Mouse (Mus musculus) cerebellum, postnatal 25 days (tissue): ENCODE measurements at regions not wholly inside any gene's neighbourhood (a gene's known extent, or its start where the extent isn't known, plus 50 kb on each side); places are given as distances from the start of the nearest gene placed in this dataset.
A peak's percentile ranks its signal among the peaks of the same experiment; 100 is the strongest.
"Not testable (repeated sequence)": the region's sequence is repeated elsewhere in the genome, so short reads cannot be mapped to it uniquely, and the experiment has no call there.

ENCODE experiments used
- DNase-seq, 2 experiments: peaks; one replicate each; pipeline ENCODE4 v3.0.0; 2021; ENCODE audit warnings: mixed read lengths in 2 of 2

DNA sequence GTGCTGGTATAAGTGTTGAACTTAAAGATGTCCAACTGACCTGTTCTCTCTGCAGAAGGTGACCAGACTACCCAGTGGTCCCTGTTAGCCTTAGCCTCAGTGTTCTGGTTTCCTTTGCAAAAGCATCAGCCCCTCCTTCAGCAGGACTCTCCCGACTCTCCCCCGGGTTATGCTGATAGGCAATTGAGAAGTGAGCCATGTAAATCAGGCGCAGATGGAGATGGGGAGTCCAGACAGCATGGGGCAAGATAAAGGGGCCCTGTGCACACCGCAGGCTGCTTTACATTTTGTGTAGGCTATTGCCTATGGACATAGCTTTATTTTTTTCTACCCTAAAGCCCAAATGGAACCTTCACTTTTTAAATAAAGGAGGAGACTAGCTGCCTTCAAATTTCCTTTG lies 213.0 kb downstream of the Med10 start:
- no peak for DNase-seq

DNA sequence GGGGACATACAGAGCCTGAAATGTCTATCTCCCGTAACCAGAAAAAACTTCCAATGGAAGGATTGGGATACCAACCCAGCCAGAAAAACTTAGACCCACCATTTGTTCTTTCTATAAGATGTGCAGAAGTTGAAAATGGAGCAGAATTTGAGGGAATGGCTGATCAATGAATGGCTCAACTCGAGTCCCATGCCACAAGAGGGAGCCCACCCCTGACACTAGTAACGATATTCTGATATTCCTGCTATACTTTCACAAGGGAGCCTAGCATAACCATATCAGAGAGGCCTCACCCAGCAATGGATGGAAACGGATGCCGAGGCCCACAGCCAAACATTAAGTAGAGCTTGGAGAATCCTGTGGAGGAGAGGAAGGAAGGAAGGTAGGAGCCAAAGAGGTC lies 215.3 kb downstream of the Med10 start:
- no peak for DNase-seq

DNA sequence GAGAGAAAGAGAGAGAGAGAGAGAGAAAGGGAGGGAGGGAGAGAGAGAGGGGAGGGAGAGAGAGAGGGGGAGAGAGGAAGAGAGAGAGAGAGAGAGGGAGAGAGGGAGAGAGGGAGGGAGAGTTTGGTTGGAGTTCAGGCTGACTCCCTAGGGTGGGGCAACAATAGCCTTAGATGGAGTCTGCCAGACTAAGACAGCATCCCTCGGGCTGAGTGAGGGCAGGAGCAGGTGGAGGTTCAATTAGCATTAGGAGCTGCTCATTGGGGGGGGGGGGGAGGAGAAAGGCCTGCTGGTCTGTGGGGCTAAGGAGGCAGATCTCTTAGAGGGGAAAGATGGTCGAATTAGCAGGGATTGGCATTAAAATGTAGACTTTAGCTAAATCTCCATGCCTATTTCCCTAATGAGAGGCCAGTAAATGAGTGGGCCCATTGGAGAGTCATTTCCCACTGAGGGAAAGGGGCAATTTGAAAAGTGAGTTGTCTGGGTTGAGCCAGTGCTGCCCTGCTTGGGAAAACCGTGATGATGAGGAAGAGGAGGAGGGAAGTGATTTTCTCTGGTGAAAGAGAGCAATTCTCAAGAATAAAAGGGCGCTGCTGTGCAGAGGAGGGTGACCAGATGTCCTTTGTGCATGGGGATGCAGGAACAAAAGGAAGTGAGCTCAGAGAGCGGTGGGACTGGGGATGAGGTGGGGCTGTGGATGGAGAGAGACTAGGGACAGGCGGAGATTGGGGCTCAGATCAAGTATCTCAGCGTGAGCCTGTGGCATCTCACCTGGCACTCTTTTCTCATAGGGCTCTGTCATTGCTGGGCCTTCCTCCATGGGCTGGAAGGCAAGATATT lies 218.0 kb downstream of the Med10 start:
- DNase-seq: no peak

DNA sequence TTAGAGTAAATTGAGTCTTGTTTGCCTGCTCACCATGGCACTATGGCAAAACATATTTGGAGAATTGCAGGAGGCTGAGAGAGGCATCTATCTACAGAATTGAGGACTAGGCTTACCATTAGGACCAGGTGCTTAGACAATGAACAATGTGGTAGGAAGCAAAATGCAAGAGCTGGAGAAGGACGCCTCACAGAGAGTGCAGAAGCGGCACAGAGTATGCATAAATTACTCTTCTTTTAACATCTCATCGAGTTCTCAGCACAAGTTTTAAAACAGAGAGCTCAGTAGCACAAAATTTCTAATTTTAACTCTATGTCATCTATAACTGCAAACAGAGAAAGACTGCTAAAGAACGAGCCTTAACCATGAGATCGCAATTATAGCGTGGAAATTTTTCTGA lies 231.1 kb downstream of the Med10 start:
- DNase-seq: no peak

DNA sequence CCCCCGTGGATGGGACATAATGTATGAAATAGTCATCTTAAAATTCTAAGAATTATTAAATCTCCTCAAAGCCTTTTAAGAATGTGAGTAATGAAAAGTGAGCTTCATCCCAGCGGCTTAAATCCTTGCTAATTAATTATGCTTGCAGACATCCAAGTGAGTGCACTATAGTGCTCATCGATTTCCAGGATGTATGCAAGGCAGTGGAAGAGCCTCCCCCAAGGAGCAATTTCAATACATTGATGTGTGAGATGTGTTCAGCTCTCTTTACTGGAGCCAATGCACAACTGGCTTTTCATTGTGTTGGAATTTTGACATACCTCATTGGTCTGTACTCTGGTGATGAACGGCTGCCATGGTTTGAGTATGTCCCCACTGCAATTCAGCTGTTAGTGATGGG lies 231.6 kb downstream of the Med10 start:
- DNase-seq: no peak

DNA sequence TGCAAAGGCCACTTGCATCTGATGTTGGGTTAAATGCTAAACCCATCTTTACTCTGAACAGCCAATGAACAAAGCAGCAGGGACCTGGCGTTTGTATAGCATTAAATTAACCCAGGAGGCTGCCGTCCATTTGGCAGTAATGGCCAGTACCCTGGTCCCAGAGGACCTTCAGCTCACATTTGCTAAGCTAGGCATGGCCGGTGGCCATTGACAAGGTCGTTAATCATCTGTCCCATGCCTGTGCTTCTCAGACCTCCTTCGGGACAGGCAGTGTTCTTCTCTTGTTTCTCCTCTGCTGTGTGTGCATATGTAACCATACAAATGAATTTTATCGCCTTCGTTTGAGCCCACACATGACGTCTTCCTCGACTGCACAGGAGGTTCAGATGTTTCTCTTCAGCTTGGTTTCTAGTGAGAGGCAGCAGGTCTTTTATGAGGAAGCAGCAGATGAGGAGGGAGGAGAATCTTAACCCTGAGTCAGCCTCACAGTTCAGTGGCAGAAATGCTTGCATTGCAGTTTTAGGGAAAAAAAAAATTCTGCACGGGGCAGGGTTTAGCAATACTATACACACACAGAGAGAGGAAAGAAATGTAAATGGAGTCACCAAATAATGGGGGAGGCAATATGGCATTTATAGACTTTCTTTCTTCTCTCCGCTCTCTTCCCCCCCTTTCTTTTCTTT lies 235.9 kb downstream of the Med10 start:
- DNase-seq: no peak

DNA sequence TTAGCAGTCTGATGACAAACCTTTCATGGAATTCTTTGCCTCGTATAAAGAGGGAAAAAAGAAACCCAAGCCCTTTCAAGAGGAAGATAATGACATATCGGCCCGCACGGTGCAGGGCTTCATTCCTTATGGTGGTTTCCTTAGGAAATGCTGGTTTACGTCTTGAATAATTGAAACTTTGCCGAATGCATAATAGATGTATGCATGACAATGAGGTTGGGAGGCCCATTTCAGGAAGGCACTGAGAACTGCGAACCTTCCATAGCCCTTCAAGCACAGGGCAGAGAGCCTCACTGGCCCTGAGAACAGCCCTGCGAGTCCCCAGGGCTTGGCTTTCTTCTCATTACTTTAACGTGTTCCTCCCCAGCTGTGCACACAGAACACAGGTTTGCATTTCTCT lies 255.7 kb downstream of the Med10 start:
- no peak for DNase-seq

DNA sequence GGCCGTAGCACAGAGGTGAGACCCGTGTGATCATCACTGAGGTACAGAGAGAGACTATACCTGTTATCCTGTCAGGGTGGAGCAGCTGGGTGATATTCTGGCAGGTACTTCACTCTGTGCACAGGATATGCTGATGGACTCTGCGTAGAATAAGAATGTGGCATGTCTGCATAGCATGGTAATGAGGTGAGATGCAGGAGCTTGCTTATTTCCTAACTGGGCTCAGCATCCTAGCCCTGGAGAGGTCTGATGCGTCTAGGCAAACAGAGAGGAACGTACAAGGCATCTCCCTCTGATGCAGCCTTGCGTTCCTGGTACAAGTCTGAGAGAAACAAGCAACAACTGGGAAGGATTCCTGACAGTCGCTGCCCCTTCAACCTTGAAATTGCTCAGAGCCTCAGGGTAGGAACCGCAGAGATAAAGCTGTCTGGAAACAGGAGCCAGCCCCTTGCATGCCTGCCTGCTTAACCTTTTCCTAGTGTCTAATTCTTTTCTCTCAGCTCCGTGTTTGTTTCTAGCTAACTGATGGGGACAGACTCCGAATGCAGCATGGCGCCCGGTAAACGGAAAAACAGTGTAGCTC lies 259.3 kb downstream of the Med10 start:
- no peak for DNase-seq

DNA sequence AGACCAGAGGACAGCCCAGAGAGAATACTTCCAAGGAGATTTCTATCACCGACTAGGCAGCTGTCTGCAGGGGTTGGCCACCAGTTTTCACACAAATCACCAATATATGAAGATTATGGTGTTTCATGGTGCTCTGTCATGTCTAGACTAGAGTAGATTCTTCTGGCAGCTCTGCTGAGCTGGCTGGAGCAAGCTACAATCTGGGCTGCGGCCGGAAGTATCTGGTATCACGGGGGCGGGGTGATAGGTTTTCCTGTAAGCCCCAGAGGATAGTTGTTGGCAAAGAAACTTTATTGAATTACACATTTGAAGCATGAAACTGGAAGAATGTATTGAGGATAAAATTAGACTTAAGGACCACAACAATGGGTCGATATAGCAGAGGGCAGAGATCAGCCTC lies 271.5 kb downstream of the Med10 start:
- no peak for DNase-seq

DNA sequence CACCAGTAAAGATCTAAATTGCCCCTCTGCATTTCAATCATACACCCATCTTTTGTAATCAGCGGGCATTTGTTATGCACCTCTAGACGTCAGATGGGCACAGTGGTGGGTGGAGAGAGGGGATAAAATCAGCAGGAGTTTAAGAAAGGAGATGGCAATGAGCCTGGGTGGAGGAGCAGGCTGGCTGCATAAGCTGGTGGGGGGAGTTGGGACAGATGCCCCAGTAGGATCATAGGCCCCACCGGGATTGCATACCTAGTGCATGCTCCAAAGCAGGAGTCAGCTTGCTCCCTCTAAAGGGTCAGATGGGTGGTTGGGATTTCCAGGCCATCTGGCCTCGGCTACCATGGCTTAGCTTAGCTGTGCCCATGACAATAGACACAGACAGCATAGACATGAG lies 273.2 kb downstream of the Med10 start:
- DNase-seq: no peak

DNA sequence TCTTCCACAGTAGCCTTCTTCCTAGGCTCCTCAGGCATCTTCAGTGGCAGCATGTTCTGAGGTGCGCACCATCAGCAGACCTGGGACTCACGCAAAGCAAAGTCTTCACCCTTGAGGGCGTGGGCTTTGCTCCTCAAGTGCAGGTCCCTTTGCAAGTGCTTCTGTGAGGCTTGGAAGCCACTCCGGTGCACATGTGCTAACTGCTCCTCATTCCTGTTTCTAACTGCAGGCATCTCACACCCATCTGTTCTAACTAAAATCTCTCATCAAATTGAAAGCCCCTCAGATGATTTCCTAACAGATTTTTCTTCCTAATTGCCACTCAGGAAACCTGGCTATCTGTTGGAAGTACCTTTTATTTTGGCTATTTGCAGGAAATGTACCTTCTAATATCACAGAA lies 278.9 kb downstream of the Med10 start:
- DNase-seq: no peak

DNA sequence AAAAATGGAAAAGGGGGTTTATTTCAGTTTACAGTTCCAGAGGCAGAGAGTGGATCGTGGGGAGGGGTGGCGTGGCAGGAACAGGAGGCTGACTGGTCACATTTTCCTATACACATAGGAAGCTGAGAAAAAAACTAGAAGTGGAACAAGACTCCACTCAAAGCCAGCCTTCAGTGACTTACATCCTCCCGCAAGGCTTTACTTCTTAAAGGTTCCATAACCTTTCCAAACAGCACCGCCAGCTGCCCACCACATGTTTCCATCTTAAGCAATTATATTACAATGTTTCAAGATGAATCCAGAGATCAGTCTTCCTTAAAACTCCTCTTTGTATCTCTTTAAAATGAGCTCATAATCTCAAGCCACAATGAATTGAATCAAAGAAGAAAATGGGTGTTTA lies 290.7 kb downstream of the Med10 start:
- no peak for DNase-seq

DNA sequence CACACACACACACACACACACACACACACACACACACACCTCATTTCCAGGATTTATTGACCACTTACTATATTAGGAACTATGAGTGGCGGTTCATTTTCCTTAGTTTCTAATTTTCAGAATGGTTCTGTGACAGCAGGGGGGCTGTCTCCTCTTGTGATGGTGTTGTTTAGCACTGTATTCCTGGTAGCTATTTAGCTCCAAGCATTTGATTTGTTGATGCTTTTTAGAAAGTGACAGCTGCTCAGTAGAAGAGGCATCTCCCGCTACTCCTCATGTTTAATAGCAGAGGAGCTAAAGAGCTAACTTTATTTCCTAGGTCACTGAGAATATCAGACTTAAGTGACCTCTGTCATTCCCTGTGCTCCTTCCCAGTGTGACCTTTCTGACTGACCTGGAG lies 291.8 kb downstream of the Med10 start:
- no peak for DNase-seq

DNA sequence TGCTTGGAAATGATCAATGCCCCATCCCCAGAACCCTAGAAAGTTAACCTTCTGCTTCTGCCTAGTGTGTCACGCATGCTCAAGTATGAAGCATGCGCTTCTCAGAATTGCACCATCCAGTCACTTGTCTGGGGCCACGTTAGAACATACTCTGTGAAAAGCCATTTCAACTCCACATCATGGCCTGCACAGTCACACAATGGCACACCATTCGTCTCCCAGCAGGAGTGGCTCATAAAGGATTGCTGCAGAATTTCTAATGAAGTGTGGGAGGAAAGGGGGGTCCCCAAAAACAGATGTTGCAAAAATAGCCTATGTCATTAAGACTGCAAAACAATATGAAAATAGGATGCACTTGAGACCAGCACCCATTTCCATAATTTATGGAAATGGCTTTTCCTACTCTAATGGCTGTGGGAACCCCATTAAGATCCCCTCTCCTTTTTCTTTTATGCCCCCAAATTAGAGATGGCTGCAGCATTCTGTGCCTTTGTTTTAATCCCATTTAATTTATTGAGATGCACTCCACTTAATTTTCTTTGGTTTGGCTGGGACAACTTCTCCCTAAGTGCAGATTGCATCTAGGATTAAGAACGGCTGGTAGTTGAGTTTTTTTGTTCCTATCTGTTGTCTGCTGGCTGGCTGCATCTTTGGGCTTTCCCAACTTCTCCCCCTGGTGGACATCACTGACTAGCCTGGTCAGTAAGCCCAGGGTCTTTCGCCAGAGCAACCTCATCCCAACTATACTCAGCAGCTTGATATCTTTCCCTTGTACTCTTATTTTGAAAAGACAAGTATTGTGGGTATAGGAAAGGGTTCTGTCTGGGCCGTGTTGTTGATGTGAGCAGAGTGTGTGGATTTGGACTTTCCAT lies 294.5 kb downstream of the Med10 start:
- peak in 1 of 2 experiments; percentile 14 for DNase-seq

DNA sequence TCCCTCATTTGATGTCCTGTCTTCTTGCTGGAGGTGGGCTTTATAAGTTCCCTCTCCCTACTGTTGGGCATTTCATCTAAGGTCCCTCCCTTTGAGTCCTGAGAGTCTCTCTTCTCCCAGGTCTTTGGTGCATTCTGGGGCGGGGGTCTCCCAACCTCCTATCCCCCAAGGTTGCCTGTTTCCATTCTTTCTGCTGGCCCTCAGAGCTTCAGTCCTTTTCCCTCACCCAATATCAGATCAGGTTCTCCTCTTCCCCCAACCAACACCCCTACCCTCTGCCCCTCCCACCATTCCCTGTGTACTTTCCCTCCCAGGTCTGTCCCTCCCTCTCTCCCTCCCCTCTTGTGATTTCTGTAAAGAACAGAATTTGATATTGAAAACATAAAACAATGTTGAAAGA lies 297.9 kb downstream of the Med10 start:
- not testable (repeated sequence) for DNase-seq

DNA sequence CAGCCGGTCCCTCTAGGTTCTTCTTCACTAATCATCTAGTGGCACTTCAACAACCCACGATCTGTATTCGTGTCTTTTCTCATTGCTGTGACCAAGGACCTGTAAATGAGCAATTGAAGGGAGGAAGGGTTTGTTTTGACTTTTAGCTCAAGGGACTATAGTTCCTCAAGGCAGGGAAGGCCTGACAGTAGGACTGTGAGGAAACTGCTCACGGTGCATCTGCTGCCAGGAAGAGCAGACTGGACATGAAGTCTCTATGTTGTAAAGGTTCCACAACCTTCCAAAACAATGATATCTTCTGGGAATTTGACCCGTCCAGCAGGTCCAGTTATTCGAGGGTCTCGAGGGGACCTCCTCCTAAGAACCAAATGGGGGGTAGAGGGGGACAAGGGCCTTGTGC lies 300.8 kb downstream of the Med10 start:
- no peak for DNase-seq

DNA sequence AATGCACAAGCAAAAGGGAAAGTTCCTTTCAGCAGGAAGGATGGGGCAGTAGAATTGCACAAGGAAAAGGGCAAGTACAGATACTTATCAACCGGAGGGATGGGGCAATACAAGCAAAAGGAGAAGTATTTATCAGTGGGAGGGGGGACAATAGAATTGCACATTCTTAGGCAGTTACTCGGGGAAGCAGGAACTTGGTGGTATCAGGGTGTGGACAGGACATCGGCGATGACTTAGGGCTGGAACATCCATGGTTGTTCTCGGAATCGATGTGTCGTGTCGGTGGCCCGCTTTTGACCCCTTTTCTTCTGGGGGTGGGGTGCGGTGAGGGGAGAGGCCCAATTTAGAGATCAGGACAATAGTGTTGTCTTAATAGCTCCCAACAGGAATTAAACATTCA lies 301.3 kb downstream of the Med10 start:
- not testable (repeated sequence) for DNase-seq

DNA sequence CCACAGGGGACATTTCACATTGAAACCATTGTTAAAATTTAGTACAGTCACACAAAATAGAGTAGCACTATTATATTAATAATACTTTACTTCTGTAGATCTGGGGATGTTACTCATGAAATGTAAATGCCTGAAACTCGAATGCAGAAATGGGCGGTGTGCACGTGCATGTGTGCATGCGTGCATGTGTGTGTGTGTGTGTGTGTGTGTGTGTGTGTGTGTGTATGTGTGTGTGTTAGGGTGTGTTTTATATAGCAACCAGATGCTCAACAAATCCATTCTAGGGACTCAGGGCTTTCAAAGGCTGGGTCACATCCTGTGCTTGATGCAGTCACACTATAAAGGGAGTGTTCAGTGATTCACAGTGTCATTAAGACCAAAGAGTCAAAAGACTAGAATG lies 301.7 kb downstream of the Med10 start:
- DNase-seq: no peak

DNA sequence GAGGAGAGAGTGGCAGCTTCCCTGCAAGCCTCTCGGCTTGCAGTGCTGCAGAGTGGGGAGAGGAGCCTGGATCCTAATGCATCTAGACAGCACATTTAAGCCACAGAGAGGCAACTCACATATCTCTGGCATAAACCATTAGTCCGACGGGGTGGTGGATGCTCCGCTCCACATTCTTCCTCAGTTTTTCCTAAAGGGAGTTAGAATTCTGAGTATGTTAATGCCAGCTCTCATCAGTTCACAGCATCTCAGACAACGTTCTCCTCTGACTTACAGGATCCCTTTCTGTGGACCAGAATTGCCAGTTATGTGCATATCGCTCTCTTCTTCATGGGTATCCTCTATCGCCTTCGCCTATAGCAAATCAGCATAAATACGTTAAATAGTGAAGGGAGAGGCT lies 313.4 kb downstream of the Med10 start:
- DNase-seq: no peak

DNA sequence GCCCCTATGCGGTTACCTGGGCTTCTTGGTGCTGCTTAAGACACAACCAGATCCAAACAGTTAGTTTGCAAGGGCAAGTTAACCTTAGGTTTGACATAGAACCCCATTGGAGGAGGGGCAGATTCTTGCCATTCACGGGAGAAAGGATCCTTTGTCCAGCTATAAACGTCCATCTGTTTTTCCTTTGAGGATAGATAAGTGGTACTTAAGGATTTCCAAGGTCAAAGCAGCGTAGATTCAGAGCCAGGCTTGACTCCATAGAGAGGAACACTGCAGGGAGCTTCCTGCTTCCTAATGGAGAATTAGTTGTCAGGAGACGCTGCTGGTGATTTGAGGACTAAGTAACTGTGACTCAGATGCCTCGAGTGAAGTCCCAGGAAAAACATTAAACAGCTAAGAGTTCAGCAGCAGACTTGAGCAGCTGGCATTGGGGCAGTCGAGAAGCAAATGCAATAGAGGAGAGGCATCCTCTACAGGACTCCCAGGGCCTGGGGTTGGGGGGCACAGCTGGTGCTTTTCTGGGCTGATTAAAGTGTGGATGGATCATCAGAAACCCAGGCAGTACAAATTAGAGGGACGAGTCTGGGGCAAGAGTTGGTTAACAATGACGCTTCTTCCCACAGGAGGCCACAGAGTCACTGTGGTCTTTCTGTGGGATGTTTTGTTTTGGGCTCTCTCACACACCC lies 322.8 kb downstream of the Med10 start:
- DNase-seq: no peak

DNA sequence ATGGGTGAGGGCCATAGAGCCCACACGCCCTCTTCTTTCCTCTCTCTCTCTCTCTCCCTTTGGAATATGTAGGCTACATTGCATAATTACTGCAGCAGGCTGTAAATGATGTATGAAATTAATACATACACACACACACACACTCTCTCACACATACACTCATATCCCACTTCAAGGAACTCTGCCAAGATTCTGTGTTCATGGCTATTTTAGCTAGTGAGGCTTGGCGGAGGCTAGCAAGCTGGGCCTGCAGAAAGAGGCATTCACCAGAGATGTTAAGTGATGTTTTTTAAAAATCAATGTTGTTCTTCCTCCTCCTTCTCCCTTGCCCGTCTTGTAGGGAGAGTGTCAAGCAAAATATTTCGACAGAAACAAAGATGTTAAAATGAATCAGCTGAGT lies 325.1 kb downstream of the Med10 start:
- no peak for DNase-seq

DNA sequence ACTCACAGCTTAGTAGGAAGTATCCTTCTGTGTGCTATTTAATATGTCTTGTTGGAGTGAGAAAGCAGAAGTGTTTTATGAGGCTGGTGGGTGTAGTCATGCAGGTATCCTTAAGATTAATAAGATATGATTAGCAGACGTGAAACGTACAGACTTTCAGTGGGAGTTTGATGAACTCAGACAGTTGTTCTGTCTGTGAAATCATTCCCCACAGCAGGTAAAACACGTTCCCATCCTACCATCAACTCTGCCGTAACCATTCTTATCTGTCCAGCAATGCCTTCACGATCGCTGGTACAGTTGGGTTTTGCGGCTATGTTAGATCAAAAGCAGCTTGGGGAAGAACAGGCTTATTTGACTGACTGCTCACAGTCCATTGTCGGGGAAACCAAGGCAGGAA lies 332.3 kb downstream of the Med10 start:
- no peak for DNase-seq

DNA sequence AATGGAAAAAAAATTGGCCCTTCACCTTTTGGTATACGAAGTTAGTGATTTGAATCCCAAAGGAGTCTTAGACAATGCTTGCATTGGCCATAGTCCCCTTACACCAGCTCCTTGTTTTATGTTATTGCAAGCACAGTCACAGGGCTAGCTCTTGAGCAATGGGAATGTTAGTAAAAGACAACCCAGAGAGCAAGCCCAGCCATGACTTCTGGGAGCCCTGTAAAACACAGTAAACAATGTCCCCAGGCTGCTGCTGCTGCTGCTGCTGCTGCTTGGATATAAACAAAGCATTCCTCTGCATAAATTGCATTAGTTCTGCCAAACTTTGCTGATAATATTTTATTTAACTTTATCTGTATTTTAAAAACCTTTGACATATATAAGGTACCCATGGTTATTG lies 334.0 kb downstream of the Med10 start:
- no peak for DNase-seq
